Mouse (Mus musculus) naive thymus-derived CD4-positive, alpha-beta T cell, adult 2 months (primary cell): ENCODE measurements around the gene Dapk3.
A peak's percentile ranks its signal among the peaks of the same experiment; 100 is the strongest.

ENCODE experiments used
- DNase-seq: peaks from one replicate; pipeline ENCODE4 v3.0.0-alpha.2; 2011; ENCODE audit warnings: low read depth

The Dapk3 gene

DNA sequence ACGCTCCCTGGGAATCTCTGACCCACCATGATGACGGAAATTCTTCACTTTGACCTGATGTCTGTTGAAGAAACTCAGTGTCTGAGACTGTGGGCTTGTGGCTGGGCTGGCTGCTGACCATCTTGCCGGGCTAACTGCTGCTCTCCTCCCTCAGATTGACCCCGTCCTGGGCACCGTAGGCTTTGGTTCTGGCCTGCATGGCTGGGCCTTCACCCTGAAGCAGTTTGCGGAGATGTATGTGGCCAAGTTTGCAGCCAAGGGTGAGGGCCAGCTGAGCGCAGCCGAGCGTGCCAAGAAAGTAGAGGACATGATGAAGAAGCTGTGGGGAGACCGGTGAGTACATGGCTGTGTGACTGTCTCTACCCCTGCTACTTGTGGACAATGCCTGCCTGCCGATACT, 3.9 kb upstream of the Dapk3 start:
- no peak for DNase-seq

DNA sequence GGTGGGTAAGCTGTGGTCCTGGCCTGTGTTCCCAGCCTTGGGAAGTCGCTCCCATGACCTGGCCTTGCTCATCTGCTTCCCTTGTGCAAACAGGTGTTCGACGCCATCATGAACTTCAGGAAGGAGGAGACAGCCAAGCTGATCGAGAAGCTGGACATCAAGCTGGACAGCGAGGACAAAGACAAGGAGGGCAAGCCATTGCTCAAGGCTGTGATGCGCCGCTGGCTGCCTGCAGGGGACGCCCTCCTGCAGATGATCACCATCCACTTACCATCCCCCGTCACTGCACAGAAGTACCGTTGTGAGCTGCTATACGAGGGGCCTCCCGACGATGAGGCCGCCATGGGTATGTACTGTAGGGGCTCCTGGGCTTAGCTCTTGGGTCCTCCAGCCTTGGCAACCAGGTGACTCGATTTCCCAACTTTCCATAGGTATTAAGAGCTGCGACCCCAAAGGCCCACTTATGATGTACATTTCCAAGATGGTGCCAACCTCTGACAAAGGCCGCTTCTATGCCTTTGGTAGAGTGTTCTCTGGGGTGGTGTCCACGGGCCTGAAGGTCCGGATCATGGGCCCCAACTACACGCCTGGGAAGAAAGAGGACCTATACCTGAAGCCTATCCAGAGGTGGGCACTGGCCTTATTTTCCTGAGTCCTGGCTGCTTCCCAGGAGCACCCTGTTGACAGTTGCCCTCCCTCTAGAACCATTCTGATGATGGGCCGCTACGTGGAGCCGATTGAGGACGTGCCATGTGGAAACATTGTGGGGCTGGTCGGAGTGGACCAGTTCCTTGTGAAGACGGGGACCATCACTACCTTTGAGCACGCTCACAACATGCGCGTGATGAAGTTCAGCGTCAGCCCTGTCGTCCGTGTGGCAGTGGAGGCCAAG, 3.1 kb upstream of the Dapk3 start:
- DNase-seq, result no peak

DNA sequence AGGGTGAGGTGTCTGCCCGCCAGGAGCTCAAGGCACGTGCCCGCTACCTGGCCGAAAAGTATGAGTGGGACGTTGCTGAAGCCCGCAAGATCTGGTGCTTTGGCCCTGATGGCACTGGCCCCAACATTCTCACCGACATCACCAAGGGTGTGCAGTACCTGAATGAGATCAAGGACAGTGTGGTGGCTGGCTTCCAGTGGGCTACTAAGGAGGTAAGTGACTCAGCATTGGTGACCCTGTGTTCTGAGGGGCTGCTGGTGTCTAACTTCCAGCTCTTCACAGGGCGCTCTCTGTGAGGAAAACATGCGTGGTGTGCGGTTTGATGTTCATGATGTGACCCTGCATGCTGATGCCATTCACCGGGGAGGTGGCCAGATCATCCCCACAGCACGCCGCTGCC, 1.9 kb upstream of the Dapk3 start:
- peak; percentile 37 for DNase-seq

DNA sequence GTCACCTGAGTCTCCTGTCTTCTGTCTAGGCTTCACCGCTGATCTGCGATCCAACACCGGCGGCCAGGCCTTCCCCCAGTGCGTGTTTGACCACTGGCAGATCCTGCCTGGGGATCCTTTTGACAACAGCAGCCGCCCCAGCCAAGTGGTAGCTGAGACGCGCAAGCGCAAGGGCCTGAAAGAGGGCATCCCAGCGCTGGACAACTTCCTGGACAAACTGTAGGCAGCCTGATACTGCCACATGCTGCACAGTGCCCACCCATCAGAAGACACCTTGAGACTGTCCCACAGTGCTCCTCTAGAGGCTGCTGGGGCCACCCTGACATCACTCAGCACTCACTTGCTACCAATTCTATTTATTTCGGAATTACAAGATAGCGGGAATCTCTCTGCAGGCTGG, 945 bp upstream of the Dapk3 start:
- peak; percentile 39 for DNase-seq

DNA sequence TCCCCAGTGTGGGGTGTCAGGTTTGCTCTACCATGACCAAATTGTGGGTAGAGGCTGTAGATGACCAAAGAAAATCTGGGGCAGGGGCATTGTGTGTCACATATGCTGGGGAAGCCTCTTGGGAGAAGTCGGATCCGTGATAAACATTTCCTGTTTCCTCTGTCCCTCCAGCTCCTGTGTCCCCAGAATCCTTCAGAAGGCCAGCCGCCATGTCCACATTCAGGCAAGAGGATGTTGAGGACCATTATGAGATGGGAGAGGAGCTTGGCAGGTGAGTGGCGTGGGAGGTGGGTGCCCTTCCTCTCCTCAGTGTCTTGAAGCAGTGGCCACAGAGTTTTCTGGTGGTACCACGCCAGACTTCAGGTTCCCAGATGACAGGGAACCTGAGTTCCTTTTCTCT, 1.0 kb downstream of the Dapk3 start, which contains the start of gene 4930442H23Rik:
Gene 4930442H23Rik, minus strand, starts transcription at position 45 of the 400 bp plus-strand sequence.
- DNase-seq, result no peak

DNA sequence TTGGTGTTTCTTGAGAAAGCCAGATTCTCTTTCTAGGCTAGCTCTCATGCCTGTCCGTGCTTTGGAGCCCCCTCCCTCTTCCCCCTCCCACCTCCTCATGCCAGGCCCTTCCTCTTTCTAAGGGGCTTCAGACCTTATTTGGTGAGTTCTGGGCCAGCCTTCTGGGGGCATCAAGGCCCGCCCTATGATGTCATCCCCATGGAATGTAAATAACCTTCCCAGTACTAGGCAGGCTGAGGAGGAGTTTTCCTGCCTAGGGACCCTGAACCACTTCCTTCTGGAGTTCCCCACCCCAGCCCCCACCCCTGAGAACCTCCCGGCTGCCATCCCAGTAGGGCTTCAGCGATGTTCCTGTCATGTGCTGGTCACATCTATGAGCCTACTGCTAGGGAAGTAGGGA, 2.0 kb downstream of the Dapk3 start:
- DNase-seq, result no peak

DNA sequence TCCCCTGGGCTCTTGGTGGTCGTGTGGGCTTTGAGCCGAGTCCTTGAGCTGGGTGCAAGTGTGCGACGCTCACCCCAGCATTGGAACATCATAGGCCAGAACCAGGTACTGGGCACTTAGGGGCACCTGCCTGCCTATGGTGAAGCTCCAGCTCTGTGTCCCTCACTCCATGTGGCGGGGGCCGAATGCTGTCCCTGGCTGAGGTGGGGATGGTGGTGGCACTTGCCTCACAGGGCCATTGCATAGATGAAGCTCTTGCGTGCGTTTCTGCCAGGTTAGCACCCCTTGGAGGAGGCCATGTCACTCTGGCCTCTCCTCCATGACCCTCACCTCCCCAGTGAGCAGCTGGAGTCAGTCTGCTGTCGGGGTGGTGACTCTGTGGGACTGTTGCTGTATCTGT, 4.4 kb downstream of the Dapk3 start:
- DNase-seq, result no peak

DNA sequence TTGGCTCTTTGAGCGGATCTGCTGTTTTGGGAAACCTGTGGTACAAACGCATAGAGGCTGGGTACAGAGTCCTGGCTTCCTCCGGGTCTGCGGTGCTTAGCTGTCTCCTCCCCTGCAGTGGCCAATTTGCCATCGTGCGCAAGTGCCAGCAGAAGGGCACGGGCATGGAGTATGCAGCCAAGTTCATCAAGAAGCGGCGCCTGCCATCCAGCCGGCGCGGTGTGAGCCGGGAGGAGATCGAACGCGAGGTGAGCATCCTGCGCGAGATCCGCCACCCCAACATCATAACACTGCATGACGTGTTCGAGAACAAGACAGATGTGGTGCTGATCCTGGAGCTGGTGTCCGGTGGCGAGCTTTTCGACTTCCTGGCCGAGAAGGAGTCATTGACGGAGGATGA, 7.0 kb downstream of the Dapk3 start:
- DNase-seq, result no peak

DNA sequence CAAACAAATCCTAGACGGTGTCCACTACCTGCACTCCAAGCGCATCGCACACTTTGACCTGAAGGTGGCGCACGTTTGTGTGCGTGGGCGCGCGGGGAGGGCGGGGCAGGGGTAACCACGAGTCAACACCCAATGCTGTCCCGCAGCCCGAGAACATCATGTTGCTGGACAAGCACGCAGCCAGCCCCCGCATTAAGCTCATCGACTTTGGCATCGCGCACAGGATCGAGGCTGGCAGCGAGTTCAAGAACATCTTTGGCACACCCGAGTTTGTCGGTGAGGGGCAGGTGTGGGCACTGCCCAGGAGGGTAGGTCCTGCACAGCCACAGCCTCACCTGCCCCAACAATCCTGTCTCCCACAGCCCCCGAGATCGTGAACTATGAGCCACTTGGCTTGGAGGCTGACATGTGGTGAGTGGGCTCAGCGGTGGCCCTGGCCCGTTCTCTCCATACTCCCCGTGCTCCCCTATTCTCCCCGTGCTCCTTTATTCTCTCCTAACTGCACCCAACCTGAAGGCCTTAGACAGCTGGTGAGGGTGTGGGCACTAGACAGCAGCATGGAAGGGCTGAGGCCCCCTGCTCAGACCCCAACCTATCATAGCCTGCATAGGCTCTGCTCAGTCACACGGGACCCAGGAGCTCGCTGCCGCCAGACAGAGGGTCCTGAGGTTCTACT, 7.6 kb downstream of the Dapk3 start:
- DNase-seq, result peak; percentile 55

DNA sequence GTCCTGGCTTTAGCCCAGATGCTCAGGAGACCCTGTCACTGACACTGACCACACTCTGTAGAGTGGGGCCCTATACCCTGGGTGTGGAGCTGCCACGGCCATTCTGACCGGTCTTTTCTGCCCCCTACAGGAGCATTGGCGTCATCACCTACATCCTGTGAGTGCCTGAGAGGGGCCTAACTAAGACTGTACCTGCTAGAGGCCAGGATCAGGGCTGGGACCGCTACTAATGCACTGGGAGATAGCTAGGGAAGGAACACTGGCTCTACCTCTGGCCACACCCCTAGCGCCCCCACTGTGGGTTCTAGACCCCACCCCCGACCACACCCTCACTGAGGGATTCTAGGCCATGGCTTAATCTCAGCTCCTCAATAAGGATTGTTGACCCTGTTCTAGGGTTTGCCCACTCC, 8.1 kb downstream of the Dapk3 start:
- peak; percentile 51 for DNase-seq

DNA sequence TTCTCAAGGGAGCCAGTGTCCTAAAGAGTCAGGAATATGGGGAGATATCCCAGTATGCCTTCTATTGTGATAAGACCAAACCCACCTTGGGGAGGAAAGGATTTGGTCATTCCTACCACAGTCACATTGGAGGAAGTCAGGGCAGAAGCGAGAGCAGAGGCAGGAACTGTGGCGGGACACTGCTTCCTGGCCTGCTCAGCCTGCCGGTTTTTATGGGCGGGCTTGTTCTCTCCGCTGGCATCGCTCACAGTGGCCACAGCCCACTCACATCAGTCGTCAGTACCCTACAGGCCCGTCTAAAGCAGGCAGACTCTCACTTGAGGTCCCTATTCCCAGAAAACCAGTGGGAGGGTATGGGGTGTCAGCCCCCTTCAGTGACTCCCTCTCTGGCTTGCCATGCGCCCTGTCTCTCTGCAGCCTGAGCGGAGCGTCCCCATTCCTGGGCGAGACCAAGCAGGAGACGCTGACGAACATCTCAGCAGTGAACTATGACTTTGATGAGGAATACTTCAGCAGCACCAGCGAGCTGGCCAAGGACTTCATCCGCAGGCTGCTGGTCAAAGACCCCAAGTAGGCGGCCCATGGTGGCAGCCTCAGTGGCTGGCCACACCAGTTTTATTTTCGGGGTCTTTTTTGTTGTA, 8.7 kb downstream of the Dapk3 start:
- peak; percentile 35 for DNase-seq

DNA sequence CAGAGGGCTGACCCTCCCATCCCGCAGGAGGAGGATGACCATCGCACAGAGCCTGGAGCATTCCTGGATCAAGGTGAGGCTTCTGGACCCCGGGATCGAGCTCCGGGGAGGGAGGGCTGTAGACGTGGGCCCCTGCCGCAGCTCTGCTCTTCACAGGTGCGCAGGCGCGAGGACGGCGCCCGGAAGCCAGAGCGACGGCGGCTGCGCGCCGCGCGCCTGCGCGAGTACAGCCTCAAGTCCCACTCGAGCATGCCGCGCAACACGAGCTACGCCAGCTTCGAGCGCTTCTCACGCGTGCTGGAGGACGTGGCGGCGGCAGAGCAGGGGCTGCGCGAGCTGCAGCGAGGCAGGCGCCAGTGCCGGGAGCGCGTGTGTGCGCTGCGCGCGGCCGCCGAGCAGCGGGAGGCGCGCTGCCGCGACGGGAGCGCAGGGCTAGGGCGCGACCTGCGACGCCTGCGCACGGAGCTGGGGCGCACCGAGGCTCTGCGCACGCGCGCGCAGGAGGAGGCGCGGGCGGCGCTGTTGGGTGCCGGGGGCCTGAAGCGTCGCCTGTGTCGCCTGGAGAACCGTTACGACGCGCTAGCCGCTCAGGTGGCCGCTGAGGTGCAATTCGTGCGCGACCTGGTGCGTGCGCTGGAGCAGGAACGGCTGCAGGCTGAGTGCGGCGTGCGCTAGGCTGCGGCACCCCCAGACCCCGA, 9.6 kb downstream of the Dapk3 start:
- DNase-seq, result peak; percentile 97

DNA sequence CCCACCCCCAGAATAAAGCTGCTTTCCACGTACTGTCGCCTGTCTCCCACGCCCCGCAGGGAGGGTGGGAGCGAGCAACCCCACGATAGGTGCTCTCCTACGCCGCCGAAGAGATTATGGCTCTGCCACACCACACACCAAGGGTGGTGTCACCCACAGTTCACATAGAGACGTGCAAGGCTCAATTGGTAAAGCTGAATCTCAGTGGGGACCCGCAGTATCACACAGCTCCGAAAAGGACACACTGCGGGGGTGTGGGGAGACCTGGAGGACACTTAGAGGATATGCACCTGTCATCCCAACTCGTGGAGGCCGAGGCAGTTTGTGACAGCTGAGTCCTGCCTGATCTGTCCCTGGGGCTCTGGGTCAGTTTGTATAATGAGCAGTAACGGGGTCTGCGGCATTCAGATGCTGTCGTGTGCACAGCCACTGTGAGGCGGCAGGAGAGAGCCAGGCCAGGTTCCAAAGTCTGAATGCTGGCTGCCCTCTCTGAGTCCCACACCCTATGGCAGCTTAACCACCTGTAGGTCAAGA, 10.2 kb downstream of the Dapk3 start:
- DNase-seq, result no peak

DNA sequence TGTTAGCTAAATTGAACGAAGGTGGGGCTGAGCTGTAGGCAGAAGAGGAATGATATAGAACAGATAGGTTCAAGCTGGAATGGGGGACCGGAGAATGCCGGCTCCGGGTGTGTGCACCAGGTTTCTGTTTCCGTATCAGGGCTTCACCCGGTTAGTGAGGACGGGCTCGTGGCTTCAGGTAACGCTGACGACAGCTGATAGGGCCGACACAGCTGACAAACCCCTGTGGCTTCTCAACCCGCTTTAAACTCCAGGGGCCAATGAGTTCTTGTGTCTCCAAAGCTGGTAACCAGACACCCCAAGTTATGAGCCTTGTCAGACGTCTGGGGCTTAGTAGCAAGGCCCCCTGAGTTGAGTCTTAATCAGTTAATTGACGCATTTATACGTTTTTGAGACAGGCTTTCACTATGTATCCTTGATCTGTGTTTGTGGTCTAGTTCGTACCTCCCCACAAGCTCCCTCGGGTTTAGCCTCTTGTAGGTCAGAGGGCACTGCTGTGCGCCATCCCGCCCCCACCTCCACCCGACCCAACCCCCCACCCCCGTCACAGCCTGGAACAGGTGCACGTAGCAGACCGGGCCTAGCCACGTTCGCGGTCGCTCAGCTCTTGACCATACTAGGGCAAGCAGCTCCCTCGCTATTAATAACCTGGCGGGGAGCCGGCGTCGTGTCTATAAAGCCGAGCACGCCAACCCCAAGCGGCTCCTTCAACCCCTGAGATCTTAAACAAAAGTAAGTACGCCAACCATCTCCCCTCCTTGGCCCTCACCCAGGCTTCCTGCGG, 11.4 kb downstream of the Dapk3 start:
- peak; percentile 74 for DNase-seq

DNA sequence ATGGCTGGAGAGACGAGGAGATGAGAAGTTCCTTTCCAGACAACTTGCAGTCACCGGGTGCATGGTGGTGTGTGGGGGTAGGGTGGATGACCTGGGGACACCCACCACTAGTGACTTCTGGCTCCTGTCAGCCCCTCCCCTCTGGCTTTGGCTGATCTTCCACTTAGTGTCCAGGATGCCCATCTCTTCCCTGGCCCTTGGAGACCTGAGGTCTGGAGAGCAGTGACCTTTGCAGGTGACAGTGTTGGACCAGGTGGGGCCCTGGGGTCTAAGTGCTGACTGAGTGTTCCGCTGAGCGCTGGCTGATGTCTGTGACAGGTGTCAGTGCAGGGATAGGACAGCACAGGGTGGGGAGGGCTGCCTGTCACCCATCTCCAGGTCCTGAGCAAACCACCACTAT, 12.5 kb downstream of the Dapk3 start:
- DNase-seq, result no peak

DNA sequence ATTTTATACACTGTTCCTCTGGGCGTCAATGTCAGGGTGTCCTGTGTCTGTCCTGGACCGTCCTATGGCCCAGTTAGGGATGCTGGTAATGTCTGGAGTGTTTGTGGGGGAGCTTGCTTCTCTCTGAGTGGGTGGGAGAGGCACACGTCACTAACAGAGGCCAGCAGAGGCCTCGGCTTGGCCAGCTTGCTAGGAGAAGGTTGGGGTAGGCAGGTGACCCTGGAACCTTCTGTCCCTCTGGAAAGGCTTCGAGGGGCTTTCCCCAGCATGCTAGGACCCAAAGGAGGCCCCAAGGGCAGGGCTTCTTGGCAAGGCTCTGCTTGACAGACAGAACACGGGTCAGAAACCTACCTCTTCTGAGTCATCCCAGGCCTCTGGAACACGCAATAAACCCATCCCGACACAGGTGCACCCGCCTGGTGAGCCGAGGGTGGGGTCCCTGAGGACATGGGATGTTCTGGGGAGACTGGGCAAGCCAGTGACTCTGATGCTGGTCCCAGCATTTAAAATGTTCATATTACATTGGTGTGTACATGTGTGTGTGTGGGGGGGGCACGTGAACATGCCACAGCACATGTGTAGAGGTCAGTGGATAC, 13.8 kb downstream of the Dapk3 start:
- DNase-seq, result no peak

DNA sequence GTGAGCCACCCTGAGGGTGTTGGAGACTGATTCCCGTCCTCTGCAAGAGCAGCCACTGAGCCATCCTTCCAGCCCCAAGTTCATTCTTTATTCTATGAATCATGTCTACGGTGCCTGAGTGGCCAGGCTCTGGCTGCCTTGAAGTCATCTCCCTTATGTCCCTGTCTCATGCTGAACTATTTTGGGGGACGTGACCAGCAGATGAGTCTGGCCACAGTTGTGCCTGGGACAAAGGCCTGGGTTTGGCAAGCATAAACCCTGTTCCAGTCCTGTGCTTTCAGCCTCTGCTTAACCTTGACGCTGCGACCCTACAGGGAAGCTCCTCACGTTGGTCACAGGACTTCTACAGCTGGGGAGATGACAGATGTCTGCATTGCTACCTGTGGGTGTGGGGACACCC, 14.5 kb downstream of the Dapk3 start:
- DNase-seq, result no peak

DNA sequence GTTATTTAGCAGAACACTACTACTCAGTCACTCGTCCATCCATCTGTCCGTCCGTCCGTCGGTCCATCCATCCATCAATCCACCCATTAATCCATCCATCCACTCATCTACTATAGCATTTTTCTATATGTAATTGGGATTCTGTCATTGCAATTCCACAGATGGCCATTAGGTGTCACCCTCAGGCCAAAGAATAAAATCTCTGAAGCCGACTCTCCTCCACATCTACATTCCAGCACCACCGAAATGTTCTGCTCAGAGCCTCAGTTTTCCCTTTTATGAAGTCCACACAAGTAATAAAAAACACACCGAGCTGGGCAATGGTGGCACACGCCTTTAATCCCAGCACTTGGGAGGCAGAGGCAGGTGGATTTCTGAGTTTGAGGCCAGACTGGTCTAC, 15.4 kb downstream of the Dapk3 start:
- peak; percentile 88 for DNase-seq

DNA sequence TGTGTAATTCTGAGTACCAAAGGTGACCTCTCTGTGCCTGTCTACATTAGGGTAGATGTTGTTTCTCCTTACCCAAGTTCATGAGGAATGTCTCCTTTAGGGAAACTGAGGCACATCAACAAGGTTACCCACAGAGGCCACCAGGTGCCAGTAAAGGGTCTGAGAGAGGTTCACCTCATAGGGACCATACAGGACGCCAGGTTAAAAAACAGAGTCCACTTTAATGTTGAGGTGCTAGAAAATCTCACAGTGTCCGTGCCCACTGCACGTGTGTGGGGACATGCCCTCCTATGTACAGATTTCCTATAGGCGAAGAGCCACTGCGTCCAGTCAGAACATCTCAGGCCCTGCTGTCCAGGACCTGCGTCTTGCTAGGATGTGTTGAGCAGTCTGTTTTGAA, 16.2 kb downstream of the Dapk3 start:
- no peak for DNase-seq

DNA sequence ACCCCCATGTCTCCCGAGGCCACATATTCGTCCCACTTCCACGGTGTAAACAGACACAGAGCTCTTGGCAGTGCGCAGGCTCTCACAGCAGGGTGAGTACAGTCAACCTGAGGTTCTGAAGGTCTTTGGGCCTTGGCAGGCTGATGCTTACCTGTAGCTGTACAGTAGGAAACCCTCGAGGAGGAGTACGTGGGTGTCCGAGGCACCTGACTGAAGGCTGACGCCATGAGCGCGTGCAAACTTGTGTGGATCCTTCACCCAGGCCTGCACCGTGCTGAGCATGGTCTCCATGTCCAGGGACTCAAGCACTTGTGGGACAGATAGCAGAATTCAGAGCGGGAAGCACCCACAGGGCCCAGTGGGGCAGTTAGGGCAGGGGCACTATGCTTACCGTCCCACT, 17.3 kb downstream of the Dapk3 start:
- no peak for DNase-seq
